Mouse (Mus musculus) ES-Bruce4 (cell line): ENCODE measurements around the gene Kti12. TPM values are rescaled to one million over a fixed set of nuclear protein-coding genes. Genes with fewer than 3 reads are reported as not detected.

Experiments used
- H3K27ac ChIP-seq: 2 replicates; pipeline ENCODE4 v1.5.1; 2012; ENCODE audit warnings: low read length, inconsistent platforms; ENCODE audit not compliant: insufficient read depth
- H3K27me3 ChIP-seq: 2 replicates; pipeline ENCODE4 v1.6.1; 2012; ENCODE audit warnings: mild to moderate bottlenecking, low read length, inconsistent platforms; ENCODE audit not compliant: control insufficient read depth, poor library complexity, insufficient read depth, severe bottlenecking
- H3K36me3 ChIP-seq: 2 replicates; pipeline ENCODE4 v1.6.1; 2012; ENCODE audit warnings: inconsistent platforms, mild to moderate bottlenecking, low read length, moderate library complexity; ENCODE audit not compliant: control insufficient read depth, poor library complexity, insufficient read depth, severe bottlenecking
- H3K4me1 ChIP-seq: one replicate; pipeline ENCODE4 v1.8.1; 2011; ENCODE audit warnings: low read length; ENCODE audit not compliant: control insufficient read depth, insufficient read depth
- H3K4me3 ChIP-seq: 2 replicates; pipeline ENCODE4 v1.5.1; 2011; ENCODE audit warnings: low read depth, mild to moderate bottlenecking, low read length
- H3K9ac ChIP-seq: 2 replicates; pipeline ENCODE4 v1.6.1; 2012; ENCODE audit warnings: low read depth, mild to moderate bottlenecking, inconsistent platforms; ENCODE audit not compliant: poor library complexity, severe bottlenecking
- H3K9me3 ChIP-seq: replicated peaks from 2 replicates; pipeline ENCODE4 v1.6.1; 2012; ENCODE audit warnings: mild to moderate bottlenecking, low read length, inconsistent platforms; ENCODE audit not compliant: control insufficient read depth, poor library complexity, insufficient read depth, severe bottlenecking
- CTCF ChIP-seq: IDR thresholded peaks from one replicate; pipeline ENCODE4 v1.8.1; 2011; ENCODE audit warnings: low read depth, low read length
- EP300 ChIP-seq: IDR thresholded peaks from 2 replicates; pipeline ENCODE4 v1.6.1; 2011; ENCODE audit warnings: low read depth, low read length; ENCODE audit not compliant: insufficient read depth
- POLR2A ChIP-seq: IDR thresholded peaks from one replicate; pipeline ENCODE4 v1.8.1; 2011; ENCODE audit warnings: low read length; ENCODE audit not compliant: insufficient read depth
- polyA plus RNA-seq: library from polyadenylated mRNA; stranded (reverse); fragments of >200 nt; gene quantifications from 2 replicates; pipeline ENCODE4 v1.2.4, GENCODE M21; 2011; ENCODE audit warnings: low read depth; ENCODE audit not compliant: missing spikeins, insufficient read depth, insufficient read length

Kti12 gene
- polyA plus RNA-seq, 1 experiment = 20.7 TPM

GRCm38 (mm10) chr4:108883815-108884214, 36.2 kb downstream of the Kti12 start:
- 0 out of 2 replicates have a peak, but pooled peaks cover 3% of the 10 kb centered on the region for H3K9me3 ChIP-seq
- H3K4me3 ChIP-seq = no peak overlapping the region
- no peak overlapping the region for H3K9ac ChIP-seq
- H3K27ac ChIP-seq = no peak overlapping the region
- H3K36me3 ChIP-seq = no peaks in the 10 kb centered on the region
- H3K4me1 ChIP-seq = no peaks in the 10 kb centered on the region
- no peak for TF ChIP-seq CTCF
- 0 out of 2 replicates have a peak, but pooled peaks have one; percentile 35 for TF ChIP-seq EP300
- no peaks in the 10 kb centered on the region for H3K27me3 ChIP-seq

- no peak for TF ChIP-seq EP300
- TF ChIP-seq CTCF = no peak
- no peak for TF ChIP-seq POLR2A
- Histone ChIP-seq H3K9me3 (0 out of 2 replicates have a peak, but pooled peaks cover 3% of the 10 kb centered on the region), H3K36me3 (no peaks in the 10 kb centered on the region), H3K4me1 (no peaks in the 10 kb centered on the region), H3K27me3 (no peaks in the 10 kb centered on the region), H3K4me3 (no peak overlapping the region), H3K27ac (no peak overlapping the region), H3K9ac (no peak overlapping the region)
These were observed 39.9 kb downstream of the Kti12 start for GRCm38 (mm10) chr4:108887456-108887855.

DNA sequence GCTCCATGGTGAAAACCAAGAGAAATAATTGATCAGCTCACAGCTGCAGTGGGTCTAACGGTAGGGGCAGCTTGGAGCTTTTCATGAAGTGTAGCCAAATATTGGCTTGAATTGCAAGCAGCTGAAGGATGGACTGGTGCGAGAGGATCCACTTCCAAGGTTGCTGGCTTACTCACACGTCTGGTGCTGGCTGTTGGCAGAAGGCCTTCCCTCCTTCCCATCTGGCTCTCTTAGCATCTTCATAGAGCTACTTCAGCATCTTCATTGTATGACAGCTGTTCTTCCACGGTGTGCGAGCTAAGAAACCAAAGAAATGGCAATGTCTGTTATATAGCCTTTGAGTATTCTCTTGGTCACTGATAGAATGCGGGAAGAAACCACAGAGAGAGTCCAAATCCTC, 43.3 kb downstream of the Kti12 start:
- H3K4me3 ChIP-seq = no peak overlapping the region
- no peaks in the 10 kb centered on the region for H3K27me3 ChIP-seq
- no peaks in the 10 kb centered on the region for H3K4me1 ChIP-seq
- H3K36me3 ChIP-seq = no peaks in the 10 kb centered on the region
- TF ChIP-seq CTCF (no peak), POLR2A (no peak), EP300 (no peak)
- 0 out of 2 replicates have a peak, but pooled peaks cover 3% of the 10 kb centered on the region for H3K9me3 ChIP-seq
- no peak overlapping the region for H3K9ac ChIP-seq
- no peak overlapping the region for H3K27ac ChIP-seq

Other genes starting within 250 kb of the Kti12 start
- gene Cc2d1b, start 227.8 kb upstream of the Kti12 start, polyA plus RNA-seq = 47.8 and 49.0 TPM in 2 replicates
- not detected in 2 replicates for gene 3110021N24Rik, start 128.1 kb upstream of the Kti12 start, polyA plus RNA-seq
- gene Zfyve9, start 67.0 kb upstream of the Kti12 start, polyA plus RNA-seq = 16.0 and 17.7 TPM in 2 replicates
- gene Btf3l4, start 14.2 kb upstream of the Kti12 start, polyA plus RNA-seq = 152 and 155 TPM in 2 replicates
- gene Txndc12, start 13.2 kb upstream of the Kti12 start, polyA plus RNA-seq = 90.6 and 99.2 TPM in 2 replicates
- gene A730015C16Rik, start 834 bp downstream of the Kti12 start, polyA plus RNA-seq = not detected in 2 replicates
- gene Rab3b, start 31.3 kb downstream of the Kti12 start, polyA plus RNA-seq = 16.3 and 17.0 TPM in 2 replicates
- gene Nrd1, start 152.9 kb downstream of the Kti12 start, polyA plus RNA-seq = 199 and 231 TPM in 2 replicates